10 mouse cellular contexts compared by ENCODE assay signal in the genomic region with DNA sequence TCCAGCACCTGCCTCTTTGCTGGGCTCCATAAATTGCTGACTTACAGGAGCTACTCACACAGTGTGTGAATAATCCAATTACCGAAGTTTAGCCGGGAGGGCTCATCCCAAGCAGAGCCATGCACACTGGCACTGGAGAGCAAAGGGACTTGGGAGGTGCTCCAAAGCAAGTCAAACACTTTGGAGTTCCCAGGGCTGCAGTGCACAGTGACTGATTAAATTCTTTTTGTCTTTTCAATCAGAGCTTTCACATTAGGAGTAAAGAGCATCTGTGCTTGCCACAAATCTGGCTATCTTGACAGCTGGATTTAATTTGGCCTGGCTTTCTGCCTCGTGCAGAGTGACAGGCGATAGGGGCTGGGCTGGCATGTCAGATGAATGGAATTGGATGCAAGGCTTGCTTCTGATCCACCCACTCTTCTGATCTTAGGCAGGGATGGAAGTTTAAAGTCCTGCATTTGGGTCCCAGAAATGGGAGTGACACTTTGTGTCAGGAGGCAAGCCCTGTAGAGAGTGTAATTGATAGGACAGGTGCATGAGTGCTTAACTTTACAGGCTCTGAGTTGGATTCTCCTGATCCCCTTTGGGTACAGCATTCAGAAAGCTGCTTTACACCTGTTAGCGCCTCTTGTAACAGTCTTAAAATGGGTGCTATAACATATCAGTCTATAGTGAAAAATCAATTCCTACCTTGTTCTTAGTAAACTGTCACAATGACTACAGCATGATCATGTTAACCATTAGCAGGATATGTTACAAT.
DNase-seq lines count a peak whose midpoint lies in the region; ATAC-seq and TF ChIP-seq lines count a peak whose summit lies in the region.
"Had no signal": no experiment of that assay in that cellular context is flagged by ENCODE, and none has a peak within 500 bp of the region (broad histone marks: within the 10 kb centered on the region; RNA-seq: fewer than 3 reads in every experiment).

No protein-coding gene starts in this region.

- H3K9me3 ChIP-seq in hindbrain, embryonic 13.5 days = no peaks in the 10 kb centered on the region
- H3K9me3 ChIP-seq in midbrain, embryonic 15.5 days = no peaks in the 10 kb centered on the region
- H3K9me3 ChIP-seq in stomach, postnatal 0 days (ENCODE audit: control insufficient read depth, low read length) = no peaks in the 10 kb centered on the region
- H3K9me3 ChIP-seq: liver, embryonic 15.5 days had no signal

- no peak for TF ChIP-seq CTCF in stomach, postnatal 0 days (IDR thresholded peaks at IDR 0.05; ENCODE audit: low read depth)

- no peak for TF ChIP-seq EP300 in stomach, postnatal 0 days (optimal IDR thresholded peaks at IDR 0.05)

- H3K27me3 ChIP-seq in hindbrain, embryonic 13.5 days = no peaks in the 10 kb centered on the region
- no peaks in the 10 kb centered on the region for H3K27me3 ChIP-seq in midbrain, embryonic 15.5 days (replicated peaks)
- no peaks in the 10 kb centered on the region for H3K27me3 ChIP-seq in stomach, postnatal 0 days (ENCODE audit: control insufficient read depth, insufficient read depth, low read length)
- H3K27me3 ChIP-seq: liver, embryonic 15.5 days had no signal

- H3K36me3 ChIP-seq in hindbrain, embryonic 13.5 days = no peaks in the 10 kb centered on the region
- no peaks in the 10 kb centered on the region for H3K36me3 ChIP-seq in midbrain, embryonic 15.5 days (replicated peaks)
- H3K36me3 ChIP-seq in stomach, postnatal 0 days (ENCODE audit: control insufficient read depth, insufficient read depth, low read length) = no peaks in the 10 kb centered on the region
- H3K36me3 ChIP-seq: liver, embryonic 15.5 days had no signal

- no peak overlapping the region for H3K27ac ChIP-seq in hindbrain, embryonic 13.5 days
- no peak overlapping the region for H3K27ac ChIP-seq in midbrain, embryonic 15.5 days
- no peak overlapping the region for H3K27ac ChIP-seq in stomach, postnatal 0 days (replicated peaks)
- H3K27ac ChIP-seq: liver, embryonic 15.5 days had no signal

- H3K4me2 ChIP-seq in hindbrain, embryonic 13.5 days = no peak overlapping the region
- 0 out of 2 replicates have a peak overlapping the region, but pooled peaks have one; percentile 13 for H3K4me2 ChIP-seq in midbrain, embryonic 15.5 days
- no peak overlapping the region for H3K4me2 ChIP-seq in stomach, postnatal 0 days (replicated peaks; ENCODE audit: low read depth)
- H3K4me2 ChIP-seq: liver, embryonic 15.5 days had no signal

- WGBS in hindbrain, embryonic 13.5 days = 56% methylated on average over 5 of the region's 5 CpGs
- WGBS in midbrain, embryonic 15.5 days = 26% methylated on average over 5 of the region's 5 CpGs
- WGBS in stomach, postnatal 0 days = 57% methylated on average over 5 of the region's 5 CpGs

- ATAC-seq in hindbrain, embryonic 13.5 days (ENCODE audit: low FRiP score) = peak; percentile 65
- peak; percentile 94 for ATAC-seq in midbrain, embryonic 15.5 days (replicated peaks)
- ATAC-seq in stomach, postnatal 0 days (ENCODE audit: low FRiP score, low TSS enrichment) = no peak
- ATAC-seq in erythroid progenitor cell, adult 5-6 weeks (replicated peaks; ENCODE audit: low FRiP score, poor library complexity, severe bottlenecking) = no peak

- no peak overlapping the region for H3K4me3 ChIP-seq in hindbrain, embryonic 13.5 days
- no peak overlapping the region for H3K4me3 ChIP-seq in midbrain, embryonic 15.5 days
- H3K4me3 ChIP-seq in stomach, postnatal 0 days (ENCODE audit: low read depth, low read length) = no peak overlapping the region
- H3K4me3 ChIP-seq: liver, embryonic 15.5 days had no signal

- no peaks in the 10 kb centered on the region for H3K4me1 ChIP-seq in hindbrain, embryonic 13.5 days (replicated peaks)
- peaks cover 6% of the 10 kb centered on the region for H3K4me1 ChIP-seq in midbrain, embryonic 15.5 days
- no peaks in the 10 kb centered on the region for H3K4me1 ChIP-seq in stomach, postnatal 0 days (replicated peaks; ENCODE audit: control insufficient read depth, insufficient read depth)
- H3K4me1 ChIP-seq: liver, embryonic 15.5 days had no signal

- no peak overlapping the region for H3K9ac ChIP-seq in hindbrain, embryonic 13.5 days
- H3K9ac ChIP-seq in midbrain, embryonic 15.5 days = no peak overlapping the region
- H3K9ac ChIP-seq in stomach, postnatal 0 days (ENCODE audit: low read length) = no peak overlapping the region
- H3K9ac ChIP-seq: liver, embryonic 15.5 days had no signal

- peak; percentile 2 for DNase-seq in brain, adult 2 months (ENCODE audit: low read depth, low spot score)
- DNase-seq in embryo, embryonic 11 days = peak; percentile 58
- DNase-seq in stomach, postnatal 0 days (ENCODE audit: low spot score) = no peak
- DNase-seq in gastrocnemius, postnatal 4 days (ENCODE audit: low spot score in 2 of 2) = no peak
- DNase-seq: cerebellum, postnatal 14 days; thymus, postnatal 36 days had no signal

Comparison
In these comparisons a context has a peak if more than half of its experiments do, and no peak if none do; other contexts are left out.
1. DNase-seq: peak in brain, adult 2 months (single experiment) and embryo, embryonic 11 days (single experiment); none in stomach, postnatal 0 days (single experiment) and gastrocnemius, postnatal 4 days (0 of 2).
2. ATAC-seq: peak in hindbrain, embryonic 13.5 days (single experiment) and midbrain, embryonic 15.5 days (single experiment); none in stomach, postnatal 0 days (single experiment) and erythroid progenitor cell, adult 5-6 weeks (single experiment).